Mouse (Mus musculus): ENCODE measurements around the gene Nxpe3.
"Not testable (repeated sequence)": the region's sequence is repeated elsewhere in the genome, so short reads cannot be mapped to it uniquely, and the experiment has no call there.

The Nxpe3 gene

GRCm38 (mm10) chr16:55890346-55891136, 4.5 kb downstream of the Nxpe3 start:
- no peak for DNase-seq (ENCODE audit: extremely low read depth, low read depth)

GRCm38 (mm10) chr16:55889451-55889850, 5.6 kb downstream of the Nxpe3 start:
- no peak for DNase-seq (ENCODE audit: extremely low read depth, low read depth)

- no peak for DNase-seq (ENCODE audit: extremely low read depth, low read depth)
These were observed 6.5 kb downstream of the Nxpe3 start for GRCm38 (mm10) chr16:55888584-55888960.

- DNase-seq (ENCODE audit: extremely low read depth, low read depth) = no peak
These were observed 7.1 kb downstream of the Nxpe3 start for GRCm38 (mm10) chr16:55887814-55888583.

GRCm38 (mm10) chr16:55884246-55884645, 10.8 kb downstream of the Nxpe3 start:
- no peak for DNase-seq (ENCODE audit: extremely low read depth, low read depth)

GRCm38 (mm10) chr16:55876025-55876424, 19.1 kb downstream of the Nxpe3 start:
- DNase-seq (ENCODE audit: extremely low read depth, low read depth) = no peak

- DNase-seq (ENCODE audit: extremely low read depth, low read depth) = no peak
These were observed 31.3 kb downstream of the Nxpe3 start for GRCm38 (mm10) chr16:55863832-55864231.

- peak; percentile 68 for DNase-seq (ENCODE audit: extremely low read depth, low read depth)
These were observed 31.8 kb downstream of the Nxpe3 start for GRCm38 (mm10) chr16:55863149-55863815.

GRCm38 (mm10) chr16:55861104-55861503, 34.0 kb downstream of the Nxpe3 start:
- no peak for DNase-seq (ENCODE audit: extremely low read depth, low read depth)

GRCm38 (mm10) chr16:55859421-55859820, 35.7 kb downstream of the Nxpe3 start:
- DNase-seq (ENCODE audit: extremely low read depth, low read depth) = not testable (repeated sequence)

GRCm38 (mm10) chr16:55858465-55858864, 36.6 kb downstream of the Nxpe3 start:
- DNase-seq (ENCODE audit: extremely low read depth, low read depth) = no peak

- peak; percentile 47 for DNase-seq (ENCODE audit: extremely low read depth, low read depth)
These were observed 42.0 kb downstream of the Nxpe3 start for GRCm38 (mm10) chr16:55852943-55853727.

- DNase-seq (ENCODE audit: extremely low read depth, low read depth) = no peak
These were observed 42.6 kb downstream of the Nxpe3 start for GRCm38 (mm10) chr16:55852515-55852914.

GRCm38 (mm10) chr16:55850485-55850884, 44.6 kb downstream of the Nxpe3 start:
- DNase-seq (ENCODE audit: extremely low read depth, low read depth) = no peak

GRCm38 (mm10) chr16:55847679-55848078, 47.4 kb downstream of the Nxpe3 start:
- no peak for DNase-seq (ENCODE audit: extremely low read depth, low read depth)

GRCm38 (mm10) chr16:55844847-55845246, 50.2 kb downstream of the Nxpe3 start:
- DNase-seq (ENCODE audit: extremely low read depth, low read depth) = no peak

- no peak for DNase-seq (ENCODE audit: extremely low read depth, low read depth)
These were observed 51.2 kb downstream of the Nxpe3 start for GRCm38 (mm10) chr16:55843919-55844318.

GRCm38 (mm10) chr16:55843134-55843533, 52.0 kb downstream of the Nxpe3 start:
- no peak for DNase-seq (ENCODE audit: extremely low read depth, low read depth)

GRCm38 (mm10) chr16:55841506-55841905, 53.6 kb downstream of the Nxpe3 start:
- no peak for DNase-seq (ENCODE audit: extremely low read depth, low read depth)

GRCm38 (mm10) chr16:55838510-55839474, 56.3 kb downstream of the Nxpe3 start, which contains the start of gene Nfkbiz:
Gene Nfkbiz (minus strand): TSS chr16:55838899.
- peak; percentile 70 for DNase-seq (ENCODE audit: extremely low read depth, low read depth)

Data from MEL-GATA-1-ER (cell line).